Mouse (Mus musculus): ENCODE measurements around the gene Pnrc1. TPM values are rescaled to one million over a fixed set of nuclear protein-coding genes. Genes with fewer than 3 reads are reported as not detected.
"Not testable (repeated sequence)": the region's sequence is repeated elsewhere in the genome, so short reads cannot be mapped to it uniquely, and the experiment has no call there.

The Pnrc1 gene
- polyA plus RNA-seq (2021): 49.0 TPM

GRCm38 (mm10) chr4:33290002-33290401 is at the start of gene Pnrc1:
TSS of gene Pnrc1 (minus strand) at chr4:33290163.
- ChIA-PET POLR2A (no interaction called here), CTCF (interaction anchor here (1.0 to 2.2 kb wide), 5 partner anchors 19 to 166 kb away, joined by 3 to 15 read pairs (median 6); no protein-coding TSS in a partner anchor)
- no peak for TF ChIP-seq CTCF (IDR thresholded peaks at IDR 0.05)
- DNase-seq (ENCODE audit: low read depth, low spot score) (no peak), ATAC-seq (peak; percentile 79)
- no peaks in the 10 kb centered on the region for H3K27me3 ChIP-seq
- in situ Hi-C loops (cut with MboI; ENCODE audit: low pct_unique_long_range_greater_than_20kb): loop anchor here (5.0 to 10.0 kb wide), 2 partner anchors 65 to 143 kb away; no protein-coding TSS in a partner anchor

GRCm38 (mm10) chr4:33337999-33338398 is 48.0 kb upstream of the Pnrc1 start:
- no peak for TF ChIP-seq CTCF (IDR thresholded peaks at IDR 0.05)
- ChIA-PET POLR2A (no interaction called here), CTCF (interaction anchor here (1.2 to 2.3 kb wide), 2 partner anchors 18 to 21 kb away, joined by 4 to 9 read pairs; no protein-coding TSS in a partner anchor)
- in situ Hi-C loops (cut with MboI; ENCODE audit: low pct_unique_long_range_greater_than_20kb): no loop called here
- ATAC-seq (peak; percentile 73), DNase-seq (ENCODE audit: low read depth, low spot score) (peak; percentile 33)
- no peaks in the 10 kb centered on the region for H3K27me3 ChIP-seq

DNA sequence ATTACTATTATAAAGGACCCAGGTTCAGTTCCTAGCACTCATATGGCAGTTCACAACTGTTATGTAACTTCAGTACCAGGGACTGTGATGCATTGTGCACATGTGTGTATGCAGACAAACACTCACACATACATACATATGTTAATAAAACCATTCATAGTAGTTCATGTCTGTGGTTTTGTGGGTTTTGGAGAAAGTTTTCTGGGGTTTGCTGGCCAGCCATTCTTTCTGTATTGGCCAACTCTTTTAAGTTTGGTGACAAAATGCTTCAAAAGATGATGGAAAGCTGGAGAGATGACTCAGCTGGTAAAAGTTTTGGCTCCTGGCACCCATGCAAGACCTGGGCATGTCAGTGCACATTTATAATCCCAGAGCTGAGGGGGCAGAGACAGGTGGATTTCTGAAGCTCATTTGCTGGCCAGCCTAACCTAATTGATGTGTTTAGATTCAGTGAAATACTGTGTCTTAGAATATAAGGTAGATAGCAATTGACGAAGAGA is 43.0 kb upstream of the Pnrc1 start:
- ChIA-PET CTCF (no interaction called here), POLR2A (no interaction called here)
- DNase-seq (ENCODE audit: low read depth, low spot score): no peak
- no peak for TF ChIP-seq CTCF (IDR thresholded peaks at IDR 0.05)
- ATAC-seq: no peak
- in situ Hi-C loops (cut with MboI; ENCODE audit: low pct_unique_long_range_greater_than_20kb): no loop called here
- H3K27me3 ChIP-seq: no peaks in the 10 kb centered on the region

- DNase-seq (ENCODE audit: low read depth, low spot score): no peak
- in situ Hi-C loops (cut with MboI; ENCODE audit: low pct_unique_long_range_greater_than_20kb): no loop called here
- ATAC-seq: no peak
- CTCF ChIA-PET: no interaction called here
- no peak for TF ChIP-seq CTCF (IDR thresholded peaks at IDR 0.05)
- no peaks in the 10 kb centered on the region for H3K27me3 ChIP-seq
- POLR2A ChIA-PET: no interaction called here
These were observed 41.2 kb upstream of the Pnrc1 start for GRCm38 (mm10) chr4:33331147-33331546.

DNA sequence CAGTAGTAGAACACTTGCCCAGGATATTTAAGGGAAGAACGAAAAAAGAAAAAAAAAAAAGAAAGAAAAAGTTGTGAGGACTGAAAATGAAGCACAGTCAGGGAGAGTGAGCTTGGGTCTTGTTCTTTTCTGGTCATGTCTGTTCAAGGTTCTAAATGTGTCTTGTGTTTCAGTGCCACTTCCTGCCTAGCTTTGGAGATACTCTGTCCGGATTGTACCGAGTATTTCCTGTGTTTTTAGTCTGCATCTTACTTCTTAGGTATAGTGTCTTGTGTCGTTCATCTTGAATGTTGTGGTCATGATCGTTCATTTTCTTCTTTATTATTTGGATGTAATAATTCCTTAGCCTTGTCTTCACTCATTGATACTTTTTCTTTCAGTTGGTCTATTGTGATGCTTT is 25.9 kb upstream of the Pnrc1 start:
- POLR2A ChIA-PET: no interaction called here
- no peak for TF ChIP-seq CTCF (IDR thresholded peaks at IDR 0.05)
- no peak for ATAC-seq
- no peaks in the 10 kb centered on the region for H3K27me3 ChIP-seq
- in situ Hi-C loops (cut with MboI; ENCODE audit: low pct_unique_long_range_greater_than_20kb): no loop called here
- DNase-seq (ENCODE audit: low read depth, low spot score): no peak
- CTCF ChIA-PET: interaction anchor here (2.7 kb wide), 1 partner anchor 23 kb away, joined by 9 read pairs; no protein-coding TSS in a partner anchor

DNA sequence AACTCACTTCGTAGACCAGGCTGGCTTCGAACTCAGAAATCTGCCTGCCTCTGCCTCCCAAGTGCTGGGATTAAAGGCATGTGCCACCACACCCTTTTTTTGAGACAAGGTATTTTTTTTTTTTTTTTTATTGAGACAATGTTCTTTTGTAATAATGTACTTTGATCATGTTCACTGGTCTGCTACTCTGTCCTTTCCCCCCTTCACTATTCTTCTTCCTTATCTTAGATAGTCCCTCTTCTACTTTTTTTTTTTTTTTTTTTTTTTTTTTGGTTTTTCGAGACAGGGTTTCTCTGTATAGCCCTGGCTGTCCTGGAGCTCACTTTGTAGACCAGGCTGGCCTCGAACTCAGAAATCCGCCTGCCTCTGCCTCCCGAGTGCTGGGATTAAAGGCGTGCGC is 24.2 kb upstream of the Pnrc1 start:
- DNase-seq (ENCODE audit: low read depth, low spot score); in situ Hi-C loops (cut with MboI; ENCODE audit: low pct_unique_long_range_greater_than_20kb); ATAC-seq; POLR2A ChIA-PET; H3K27me3 ChIP-seq; CTCF ChIA-PET: not testable (repeated sequence)

DNA sequence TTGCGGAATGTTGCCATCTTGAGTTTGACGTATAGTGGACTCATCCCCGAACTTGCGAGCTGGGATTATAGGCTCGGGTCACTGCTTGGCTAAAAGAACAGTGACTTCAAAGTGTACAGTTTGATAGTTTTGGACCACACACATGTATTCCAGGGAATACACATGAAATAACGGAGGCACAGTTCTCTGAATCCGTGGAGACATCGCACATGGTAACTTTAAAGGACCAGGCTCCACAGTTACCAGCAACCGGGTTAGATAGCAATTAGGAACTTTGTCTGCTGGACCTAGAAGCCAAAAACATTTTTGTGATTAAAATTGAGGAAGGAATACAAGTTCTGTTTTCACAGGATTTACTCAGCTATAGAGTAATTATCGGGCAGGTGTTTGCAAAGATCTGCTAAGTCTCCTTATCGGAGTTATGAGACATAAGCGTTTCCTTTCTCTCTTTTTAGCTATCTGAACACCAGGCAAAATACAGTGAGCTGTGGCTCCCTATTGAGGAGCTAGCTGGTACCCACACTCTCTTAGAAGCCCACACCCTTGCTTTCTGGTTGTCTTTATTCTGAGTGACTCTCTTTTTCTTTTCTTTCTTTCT is 21.0 kb upstream of the Pnrc1 start:
- CTCF ChIA-PET: interaction anchor here (2.0 kb wide), 1 partner anchor 18 kb away, joined by 5 read pairs; no protein-coding TSS in a partner anchor
- POLR2A ChIA-PET: no interaction called here
- ATAC-seq: no peak
- TF ChIP-seq CTCF (IDR thresholded peaks at IDR 0.05): no peak
- H3K27me3 ChIP-seq: no peaks in the 10 kb centered on the region
- no peak for DNase-seq (ENCODE audit: low read depth, low spot score)
- in situ Hi-C loops (cut with MboI; ENCODE audit: low pct_unique_long_range_greater_than_20kb): no loop called here

- CTCF ChIA-PET: interaction anchor here (2.0 kb wide), 1 partner anchor 17 kb away, joined by 5 read pairs; no protein-coding TSS in a partner anchor
- in situ Hi-C loops (cut with MboI; ENCODE audit: low pct_unique_long_range_greater_than_20kb): no loop called here
These were observed 20.1 kb upstream of the Pnrc1 start, which contains the start of gene Rngtt for GRCm38 (mm10) chr4:33309764-33310757. TSS of gene Rngtt (plus strand) at chr4:33310311.

DNA sequence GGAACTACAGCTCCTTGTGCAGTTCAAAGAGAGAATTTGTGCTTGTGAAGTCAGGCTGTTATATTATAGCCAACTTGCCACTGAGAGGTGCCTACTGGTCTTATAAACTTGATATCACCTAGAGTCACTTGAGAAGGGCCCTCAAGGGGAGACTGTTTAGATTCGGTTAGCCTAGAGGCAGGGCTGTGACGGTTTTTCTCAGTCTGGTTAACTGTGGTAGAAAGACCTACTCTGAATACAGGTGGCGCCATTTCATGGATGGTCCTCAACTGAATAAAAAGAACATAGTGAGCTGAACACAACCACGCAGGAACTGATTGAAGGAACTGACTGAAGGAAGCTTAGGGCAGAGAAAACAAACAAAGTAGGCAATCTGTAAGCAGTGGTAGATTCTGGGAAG is 17.2 kb upstream of the Pnrc1 start:
- H3K27me3 ChIP-seq: no peaks in the 10 kb centered on the region
- ATAC-seq (no peak), DNase-seq (ENCODE audit: low read depth, low spot score) (no peak)
- POLR2A ChIA-PET: no interaction called here
- CTCF ChIA-PET: no interaction called here
- in situ Hi-C loops (cut with MboI; ENCODE audit: low pct_unique_long_range_greater_than_20kb): no loop called here
- TF ChIP-seq CTCF (IDR thresholded peaks at IDR 0.05): no peak

More at GRCm38 (mm10) chr4:33309764-33310757, 20.1 kb upstream of the Pnrc1 start, which contains the start of gene Rngtt:
- ATAC-seq (peak; percentile 94), DNase-seq (ENCODE audit: low read depth, low spot score) (peak; percentile 35)
- no peak for TF ChIP-seq CTCF (IDR thresholded peaks at IDR 0.05)
- POLR2A ChIA-PET: interaction anchor here (0.8 kb wide), 1 partner anchor 9 kb away, joined by 4 read pairs; no protein-coding TSS in a partner anchor
- H3K27me3 ChIP-seq: no peaks in the 10 kb centered on the region

- DNase-seq (ENCODE audit: low read depth, low spot score) (no peak), ATAC-seq (no peak)
- in situ Hi-C loops (cut with MboI; ENCODE audit: low pct_unique_long_range_greater_than_20kb): no loop called here
- ChIA-PET CTCF (interaction anchor here (0.9 to 1.8 kb wide), 2 partner anchors 11 to 155 kb away, joined by 3 to 5 read pairs; no protein-coding TSS in a partner anchor), POLR2A (no interaction called here)
- no peak for TF ChIP-seq CTCF (IDR thresholded peaks at IDR 0.05)
- no peaks in the 10 kb centered on the region for H3K27me3 ChIP-seq
These were observed 13.1 kb upstream of the Pnrc1 start for GRCm38 (mm10) chr4:33303057-33303456.

DNA sequence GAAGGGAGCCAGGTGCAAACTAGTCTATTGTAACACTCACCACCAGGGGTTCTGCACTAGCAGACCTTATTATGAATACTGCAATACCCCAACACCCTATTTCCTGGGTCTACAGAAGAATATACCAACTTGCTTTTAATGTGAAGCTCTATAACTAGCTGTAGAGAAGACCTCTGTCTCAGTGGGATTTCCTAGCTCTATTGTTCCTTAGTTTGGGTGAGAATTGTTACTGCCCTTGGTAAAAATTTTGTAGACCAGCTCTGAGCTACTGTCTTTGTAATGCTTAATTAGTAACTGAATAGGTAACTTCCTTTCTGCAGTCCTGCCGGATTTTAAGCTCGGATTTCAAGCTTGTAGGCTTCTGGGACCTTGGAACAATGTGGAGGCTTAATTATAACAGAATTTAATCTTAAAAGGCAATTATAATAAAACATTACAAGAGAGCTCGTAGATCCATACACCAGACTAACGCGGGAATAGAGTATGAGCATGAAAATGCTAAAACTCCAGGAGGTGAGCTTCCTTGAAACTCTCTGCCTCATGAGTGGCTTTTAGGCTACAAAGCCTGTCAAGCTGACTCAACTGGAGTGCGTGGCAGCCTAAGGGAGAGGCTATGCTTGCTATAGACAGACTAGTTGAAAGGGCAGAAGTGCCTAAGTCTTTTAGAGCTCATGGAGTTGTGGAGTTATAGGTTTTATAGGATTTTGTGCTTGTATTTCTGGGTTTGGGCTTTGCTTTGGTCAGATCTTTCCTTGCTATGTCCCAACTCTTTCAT is 11.1 kb upstream of the Pnrc1 start:
- DNase-seq (ENCODE audit: low read depth, low spot score); POLR2A ChIA-PET; ATAC-seq; H3K27me3 ChIP-seq; CTCF ChIA-PET; in situ Hi-C loops (cut with MboI; ENCODE audit: low pct_unique_long_range_greater_than_20kb): not testable (repeated sequence)

All from Patski (cell line).